Mouse (Mus musculus) B cell, adult (primary cell): Measurements from ENCODE around the gene Chgb. TPM values are rescaled to one million over a fixed set of nuclear protein-coding genes. Genes with fewer than 3 reads are reported as not detected.

Source experiments
- total RNA-seq: library from RNA; stranded (reverse); gene quantifications from 4 replicates; pipeline ENCODE4 v1.2.4, GENCODE M21; 2023; ENCODE audit not compliant: inconsistent age

Chgb gene
- total RNA-seq, result not detected in 4 replicates

DNA sequence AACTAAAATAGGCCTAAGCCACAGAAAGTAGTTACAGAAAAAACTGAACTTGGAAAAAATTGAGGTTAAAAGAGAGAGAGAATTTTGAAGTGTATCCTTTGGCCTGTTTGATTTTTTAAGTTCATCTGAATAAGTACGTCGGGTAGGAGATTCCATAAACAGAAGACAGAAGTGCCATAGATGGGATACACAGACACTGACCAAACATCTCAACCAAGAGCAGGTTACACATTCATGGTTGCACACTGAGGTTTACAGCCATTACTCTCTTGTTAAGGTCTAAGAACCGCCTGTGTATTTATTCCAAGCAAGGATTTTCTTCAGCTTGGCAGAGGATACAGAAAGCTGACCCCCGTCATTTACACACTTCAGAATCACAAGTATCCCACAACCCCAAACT lies at the start of gene Chgb:
TSS of gene Chgb (plus strand) at position 301 of the 400 bp plus-strand sequence.

DNA sequence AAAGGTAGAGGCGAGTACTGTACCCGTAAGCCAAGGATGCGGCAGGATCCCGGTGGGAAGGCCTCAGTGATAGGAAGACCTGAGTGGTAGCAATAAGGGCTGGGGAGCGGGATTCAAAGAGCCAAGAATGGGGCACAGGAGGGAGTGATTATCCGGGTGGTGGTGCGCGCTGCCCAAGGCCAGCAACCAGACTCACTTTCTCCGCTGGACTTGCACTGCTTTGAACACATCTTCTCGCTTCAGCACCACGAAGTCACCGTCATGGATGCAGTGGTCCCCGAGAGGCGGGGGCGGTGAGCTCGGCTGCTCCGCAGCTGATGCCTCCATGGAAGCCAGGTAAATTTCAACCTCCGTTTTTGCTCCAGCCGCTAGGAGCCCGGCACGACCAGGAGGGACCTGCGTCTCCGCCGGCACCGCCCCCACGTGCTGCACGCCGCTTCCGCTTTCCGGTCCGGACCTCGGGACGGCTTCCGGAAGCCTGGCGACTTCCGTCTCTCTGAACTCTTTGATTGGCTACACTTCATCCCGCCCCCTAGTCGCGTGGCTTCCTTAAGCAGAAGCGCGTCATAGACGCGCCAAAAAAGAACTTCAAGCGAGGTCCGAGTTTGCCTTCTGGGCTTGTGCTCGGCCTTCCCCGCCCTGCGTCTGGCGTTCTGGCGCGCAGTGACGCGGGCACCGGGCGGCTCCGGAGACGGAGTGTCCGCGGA lies 34.7 kb downstream of the Chgb start, which contains the start of the genes Trmt6 and Mcm8:
TSS of gene Trmt6 (minus strand) at position 448 of the 707 bp plus-strand sequence.
TSS of gene Mcm8 (plus strand) at position 534 of the 707 bp plus-strand sequence.

Other genes starting within 250 kb of the Chgb start
- gene Gpcpd1, start 193.5 kb upstream of the Chgb start, total RNA-seq, result 140 to 147 TPM (median 141 TPM) in 4 replicates
- gene Shld1, start 94.3 kb upstream of the Chgb start, total RNA-seq, result 10.6 to 17.0 TPM (median 14.7 TPM) in 4 replicates
- 42.1 to 43.9 TPM (median 43.4 TPM) in 4 replicates for gene Trmt6, start 34.8 kb downstream of the Chgb start, total RNA-seq
- 4.4 to 6.8 TPM (median 6.2 TPM) in 4 replicates for gene Mcm8, start 34.9 kb downstream of the Chgb start, total RNA-seq
- 8.4 to 15.4 TPM (median 12.4 TPM) in 4 replicates for gene Crls1, start 65.4 kb downstream of the Chgb start, total RNA-seq
- 0.19 to 0.22 TPM in 2 of 4 replicates, not detected in the others for gene Lrrn4, start 99.6 kb downstream of the Chgb start, total RNA-seq
- gene Fermt1, start 164.6 kb downstream of the Chgb start, total RNA-seq, result not detected in 4 replicates